Mouse (Mus musculus) heart, embryonic 12.5 days (tissue): Measurements from ENCODE around the gene Epha8. TPM values are rescaled to one million over a fixed set of nuclear protein-coding genes. Genes with fewer than 3 reads are reported as not detected.

Source experiments
- ATAC-seq: fragments of 200-750 bp; cut with Nextera tagmentation; 2 replicates; pipeline ENCODE4 v1.8.0; 2017; ENCODE audit warnings: moderate TSS enrichment, moderate library complexity; ENCODE audit not compliant: insufficient number of reproducible peaks, low FRiP score
- H3K27ac ChIP-seq: fragments of 300-500 bp; sonication (generic); 2 replicates; pipeline ENCODE4 v1.5.1; 2016; ENCODE audit warnings: mild to moderate bottlenecking, moderate library complexity; ENCODE audit not compliant: poor library complexity, severe bottlenecking
- H3K27me3 ChIP-seq: fragments of 300-500 bp; sonication (generic); replicated peaks from 2 replicates; pipeline ENCODE4 v1.6.1; 2016; ENCODE audit warnings: mild to moderate bottlenecking, moderate library complexity
- H3K36me3 ChIP-seq: fragments of 300-500 bp; sonication (generic); 2 replicates; pipeline ENCODE4 v1.6.1; 2016; ENCODE audit warnings: mild to moderate bottlenecking, moderate library complexity
- H3K4me1 ChIP-seq: fragments of 300-500 bp; sonication (generic); replicated peaks from 2 replicates; pipeline ENCODE4 v1.6.1; 2016; ENCODE audit warnings: mild to moderate bottlenecking
- H3K4me2 ChIP-seq: fragments of 300-500 bp; sonication (generic); 2 replicates; pipeline ENCODE4 v1.6.1; 2016; ENCODE audit warnings: mild to moderate bottlenecking, moderate library complexity
- H3K4me3 ChIP-seq: fragments of 300-500 bp; sonication (generic); 2 replicates; pipeline ENCODE4 v1.5.1; 2016; ENCODE audit warnings: mild to moderate bottlenecking
- H3K9ac ChIP-seq: fragments of 300-500 bp; sonication (generic); 2 replicates; pipeline ENCODE4 v1.6.1; 2016; ENCODE audit warnings: mild to moderate bottlenecking, moderate library complexity
- H3K9me3 ChIP-seq: fragments of 300-500 bp; sonication (generic); replicated peaks from 2 replicates; pipeline ENCODE4 v1.6.1; 2016; ENCODE audit warnings: mild to moderate bottlenecking, moderate library complexity
- WGBS: fragments of 180-500 bp; shearing (Covaris S2); methylation state at CpG from one replicate; pipeline ENCODE4 v1.1.7; 2016; 5-methylcytosine and 5-hydroxymethylcytosine counted together
- polyA plus RNA-seq: library from polyadenylated mRNA; unstranded; fragments of >200 nt; fragmentation: Nextera tagmentation; extraction: Ambion mirVana; gene quantifications from 2 replicates; pipeline ENCODE4 v1.2.1, GENCODE M21; 2016

The Epha8 gene
- polyA plus RNA-seq, 1 experiment from 2014 or later: 0.10 TPM

- Histone ChIP-seq H3K4me2 (no peak overlapping the region), H3K4me3 (no peak overlapping the region), H3K27ac (no peak overlapping the region), H3K27me3 (peaks cover 85% of the 10 kb centered on the region), H3K4me1 (no peaks in the 10 kb centered on the region), H3K9me3 (no peaks in the 10 kb centered on the region), H3K36me3 (no peaks in the 10 kb centered on the region), H3K9ac (no peak overlapping the region)
- no peak for ATAC-seq
- 5% methylated on average over 6 of the region's 6 CpGs for WGBS
Measured at GRCm38 (mm10) chr4:136924529-136924928, 32.1 kb downstream of the Epha8 start.

- Histone ChIP-seq H3K27ac (no peak overlapping the region), H3K9me3 (no peaks in the 10 kb centered on the region), H3K4me2 (no peak overlapping the region), H3K27me3 (peaks cover 73% of the 10 kb centered on the region), H3K4me1 (no peaks in the 10 kb centered on the region), H3K36me3 (no peaks in the 10 kb centered on the region), H3K9ac (no peak overlapping the region), H3K4me3 (no peak overlapping the region)
- no peak for ATAC-seq
- 72% methylated on average over 3 of the region's 3 CpGs for WGBS
Measured at GRCm38 (mm10) chr4:136919526-136919925, 37.1 kb downstream of the Epha8 start.

GRCm38 (mm10) chr4:136918834-136919233 is 37.8 kb downstream of the Epha8 start:
- H3K9ac ChIP-seq: no peak overlapping the region
- no peaks in the 10 kb centered on the region for H3K36me3 ChIP-seq
- 81% methylated on average over 8 of the region's 8 CpGs for WGBS
- peaks cover 79% of the 10 kb centered on the region for H3K27me3 ChIP-seq
- H3K27ac ChIP-seq: no peak overlapping the region
- no peak for ATAC-seq
- H3K4me1 ChIP-seq: no peaks in the 10 kb centered on the region
- H3K9me3 ChIP-seq: no peaks in the 10 kb centered on the region
- no peak overlapping the region for H3K4me2 ChIP-seq
- no peak overlapping the region for H3K4me3 ChIP-seq

- Histone ChIP-seq H3K9me3 (no peaks in the 10 kb centered on the region), H3K4me3 (no peak overlapping the region), H3K9ac (no peak overlapping the region), H3K4me1 (no peaks in the 10 kb centered on the region), H3K27ac (no peak overlapping the region), H3K27me3 (peaks cover 81% of the 10 kb centered on the region), H3K4me2 (no peak overlapping the region), H3K36me3 (no peaks in the 10 kb centered on the region)
- WGBS: 26% methylated on average over 7 of the region's 7 CpGs
- ATAC-seq: peak; percentile 15; the same call in 1 of the 2 replicates
Measured at GRCm38 (mm10) chr4:136917165-136917524, 39.5 kb downstream of the Epha8 start.

GRCm38 (mm10) chr4:136916359-136917164 is 40.1 kb downstream of the Epha8 start:
- H3K4me3 ChIP-seq: no peak overlapping the region
- H3K4me1 ChIP-seq: no peaks in the 10 kb centered on the region
- no peak overlapping the region for H3K9ac ChIP-seq
- ATAC-seq: no peak
- no peak overlapping the region for H3K27ac ChIP-seq
- H3K9me3 ChIP-seq: no peaks in the 10 kb centered on the region
- H3K36me3 ChIP-seq: no peaks in the 10 kb centered on the region
- peaks cover 81% of the 10 kb centered on the region for H3K27me3 ChIP-seq
- 63% methylated on average over 20 of the region's 20 CpGs for WGBS
- no peak overlapping the region for H3K4me2 ChIP-seq

- no peak for ATAC-seq
- WGBS: 21% methylated on average over 9 of the region's 9 CpGs
Measured at GRCm38 (mm10) chr4:136912841-136913240, 43.8 kb downstream of the Epha8 start.

GRCm38 (mm10) chr4:136911804-136912203 is 44.8 kb downstream of the Epha8 start:
- no peak overlapping the region for H3K9ac ChIP-seq
- no peak overlapping the region for H3K27ac ChIP-seq
- H3K36me3 ChIP-seq: no peaks in the 10 kb centered on the region
- H3K4me1 ChIP-seq: no peaks in the 10 kb centered on the region
- H3K27me3 ChIP-seq: peaks cover 81% of the 10 kb centered on the region
- WGBS: 40% methylated on average over 9 of the region's 9 CpGs
- H3K4me3 ChIP-seq: no peak overlapping the region
- H3K4me2 ChIP-seq: no peak overlapping the region
- H3K9me3 ChIP-seq: no peaks in the 10 kb centered on the region
- ATAC-seq: no peak

More at GRCm38 (mm10) chr4:136912841-136913240, 43.8 kb downstream of the Epha8 start:
- H3K9me3 ChIP-seq: no peaks in the 10 kb centered on the region
- H3K4me2 ChIP-seq: no peak overlapping the region
- H3K4me3 ChIP-seq: no peak overlapping the region
- H3K4me1 ChIP-seq: no peaks in the 10 kb centered on the region
- peaks cover 83% of the 10 kb centered on the region for H3K27me3 ChIP-seq
- H3K9ac ChIP-seq: no peak overlapping the region
- H3K27ac ChIP-seq: no peak overlapping the region
- H3K36me3 ChIP-seq: no peaks in the 10 kb centered on the region

GRCm38 (mm10) chr4:136911211-136911646 is 45.4 kb downstream of the Epha8 start:
- Histone ChIP-seq H3K4me1 (no peaks in the 10 kb centered on the region), H3K9me3 (no peaks in the 10 kb centered on the region), H3K36me3 (no peaks in the 10 kb centered on the region), H3K4me3 (no peak overlapping the region), H3K9ac (no peak overlapping the region), H3K4me2 (no peak overlapping the region), H3K27ac (no peak overlapping the region), H3K27me3 (peaks cover 81% of the 10 kb centered on the region)
- 7% methylated on average over 17 of the region's 17 CpGs for WGBS
- no peak for ATAC-seq

GRCm38 (mm10) chr4:136907809-136908208 is 48.8 kb downstream of the Epha8 start:
- no peak for ATAC-seq
- peaks cover 81% of the 10 kb centered on the region for H3K27me3 ChIP-seq
- H3K9ac ChIP-seq: no peak overlapping the region
- H3K9me3 ChIP-seq: no peaks in the 10 kb centered on the region
- H3K4me3 ChIP-seq: no peak overlapping the region
- no peak overlapping the region for H3K4me2 ChIP-seq
- no peaks in the 10 kb centered on the region for H3K4me1 ChIP-seq
- no peak overlapping the region for H3K27ac ChIP-seq
- no peaks in the 10 kb centered on the region for H3K36me3 ChIP-seq

- H3K27ac ChIP-seq: no peak overlapping the region
- no peak overlapping the region for H3K4me2 ChIP-seq
- no peaks in the 10 kb centered on the region for H3K9me3 ChIP-seq
- H3K27me3 ChIP-seq: peaks cover 81% of the 10 kb centered on the region
- H3K4me3 ChIP-seq: no peak overlapping the region
- peak; percentile 11; the same call in 1 of the 2 replicates for ATAC-seq
- H3K9ac ChIP-seq: no peak overlapping the region
- H3K4me1 ChIP-seq: no peaks in the 10 kb centered on the region
- 11% methylated on average over 7 of the region's 7 CpGs for WGBS
- H3K36me3 ChIP-seq: no peaks in the 10 kb centered on the region
Measured at GRCm38 (mm10) chr4:136907033-136907432, 49.6 kb downstream of the Epha8 start.

GRCm38 (mm10) chr4:136904767-136905539 is 51.7 kb downstream of the Epha8 start:
- WGBS: 2% methylated on average over 22 of the region's 23 CpGs
- Histone ChIP-seq H3K27ac (no peak overlapping the region), H3K9ac (no peak overlapping the region), H3K36me3 (no peaks in the 10 kb centered on the region), H3K4me3 (peak overlapping the region; percentile 8; the same call in 1 of the 2 replicates), H3K4me1 (no peaks in the 10 kb centered on the region), H3K9me3 (no peaks in the 10 kb centered on the region), H3K27me3 (peaks cover 73% of the 10 kb centered on the region), H3K4me2 (0 out of 2 replicates have a peak overlapping the region, but pooled peaks have one; percentile 9)
- no peak for ATAC-seq
